ENCODE assay signal across 7 mouse cellular contexts in genomic region chr19:7217162-7217925, GRCm38 (mm10). TPM values are rescaled to one million over a fixed set of nuclear protein-coding genes. Genes with fewer than 3 reads are reported as not detected.
DNase-seq lines count a peak whose midpoint lies in the region; ATAC-seq lines count a peak whose summit lies in the region.

TSS of gene Cox8a (minus strand) at chr19:7217616.

- H3K4me3 ChIP-seq in embryonic facial prominence, embryonic 12.5 days, result peak within 1 kb of the TSS; percentile 80
- H3K4me3 ChIP-seq in limb, embryonic 11.5 days (ENCODE audit: low read depth, low read length), result peak within 1 kb of the TSS; percentile 87
- peak within 1 kb of the TSS; percentile 85 for H3K4me3 ChIP-seq in midbrain, embryonic 14.5 days (replicated peaks; ENCODE audit: low read depth, low read length)

- peak; percentile 97 for ATAC-seq in embryonic facial prominence, embryonic 12.5 days (ENCODE audit: insufficient number of reproducible peaks, insufficient read depth, low FRiP score, low TSS enrichment)
- peak; percentile 97 for ATAC-seq in limb, embryonic 11.5 days (ENCODE audit: insufficient number of reproducible peaks, low FRiP score, low TSS enrichment, low read depth)
- peak; percentile 97 for ATAC-seq in midbrain, embryonic 14.5 days (ENCODE audit: low FRiP score, low TSS enrichment)

- peaks cover 27% of the 10 kb centered on the region for H3K36me3 ChIP-seq in embryonic facial prominence, embryonic 12.5 days
- H3K36me3 ChIP-seq in limb, embryonic 11.5 days (ENCODE audit: control insufficient read depth, insufficient read depth, low read length), result peaks cover 9% of the 10 kb centered on the region
- peaks cover 18% of the 10 kb centered on the region for H3K36me3 ChIP-seq in midbrain, embryonic 14.5 days (ENCODE audit: control insufficient read depth, insufficient read depth, low read length)

- peak; percentile 95 for DNase-seq in adrenal gland, postnatal 25 days
- peak; percentile 100 for DNase-seq in heart, adult 11 months
- DNase-seq in kidney, adult 18-20 months, result peak; percentile 96
- DNase-seq in limb, embryonic 11.5 days (ENCODE audit: low spot score), result peak; percentile 97
- DNase-seq in midbrain, embryonic 14.5 days, result peak; percentile 97
- peak; percentile 86 to 91 for DNase-seq in spleen, adult 18-20 months

- peak within 1 kb of the TSS; percentile 70 for H3K9ac ChIP-seq in embryonic facial prominence, embryonic 12.5 days
- H3K9ac ChIP-seq in limb, embryonic 11.5 days (ENCODE audit: low read length), result peak within 1 kb of the TSS; percentile 67
- H3K9ac ChIP-seq in midbrain, embryonic 14.5 days (replicated peaks; ENCODE audit: low read length), result peak within 1 kb of the TSS; percentile 72

- H3K27me3 ChIP-seq in embryonic facial prominence, embryonic 12.5 days, result no peaks in the 10 kb centered on the region
- H3K27me3 ChIP-seq in limb, embryonic 11.5 days (ENCODE audit: control insufficient read depth, insufficient read depth, low read length), result no peaks in the 10 kb centered on the region
- no peaks in the 10 kb centered on the region for H3K27me3 ChIP-seq in midbrain, embryonic 14.5 days (ENCODE audit: control insufficient read depth, insufficient read depth, low read length)

- peak within 1 kb of the TSS; percentile 84 for H3K4me2 ChIP-seq in embryonic facial prominence, embryonic 12.5 days (replicated peaks)
- peak within 1 kb of the TSS; percentile 80 for H3K4me2 ChIP-seq in limb, embryonic 11.5 days (ENCODE audit: low read depth, severe bottlenecking)
- H3K4me2 ChIP-seq in midbrain, embryonic 14.5 days (ENCODE audit: low read length), result peak within 1 kb of the TSS; percentile 88

- 0 out of 2 replicates have a peak, but pooled peaks cover 3% of the 10 kb centered on the region for H3K9me3 ChIP-seq in embryonic facial prominence, embryonic 12.5 days
- H3K9me3 ChIP-seq in limb, embryonic 11.5 days (ENCODE audit: control insufficient read depth, low read length), result no peaks in the 10 kb centered on the region
- H3K9me3 ChIP-seq in midbrain, embryonic 14.5 days (ENCODE audit: control insufficient read depth, low read length), result no peaks in the 10 kb centered on the region

- H3K4me1 ChIP-seq in embryonic facial prominence, embryonic 12.5 days, result peaks cover 25% of the 10 kb centered on the region
- peaks cover 11% of the 10 kb centered on the region for H3K4me1 ChIP-seq in limb, embryonic 11.5 days (ENCODE audit: control insufficient read depth, insufficient read depth, low read length)
- peaks cover 8% of the 10 kb centered on the region for H3K4me1 ChIP-seq in midbrain, embryonic 14.5 days (ENCODE audit: control insufficient read depth, insufficient read depth, low read length)

- WGBS in embryonic facial prominence, embryonic 12.5 days, result under 1% methylated on average over 50 of the region's 50 CpGs
- WGBS in limb, embryonic 11.5 days, result under 1% methylated on average over 50 of the region's 50 CpGs
- WGBS in midbrain, embryonic 14.5 days, result under 1% methylated on average over 50 of the region's 50 CpGs

- H3K27ac ChIP-seq in embryonic facial prominence, embryonic 12.5 days, result peak within 1 kb of the TSS; percentile 78
- H3K27ac ChIP-seq in limb, embryonic 11.5 days (replicated peaks; ENCODE audit: low read depth, low read length), result peak within 1 kb of the TSS; percentile 53; the same call in 1 of the 2 replicates
- H3K27ac ChIP-seq in midbrain, embryonic 14.5 days (replicated peaks; ENCODE audit: low read depth, low read length), result peak within 1 kb of the TSS; percentile 86

RNA-seq across cellular contexts. Expression of gene Cox8a, which starts in this region (rescaled TPM):
- total RNA-seq in adrenal gland, postnatal 25 days (2021), result 781 and 926 TPM in 2 replicates
- 824 and 858 TPM in 2 replicates for polyA plus RNA-seq in embryonic facial prominence, embryonic 12.5 days (2016; fragmentation: Nextera tagmentation; extraction: Ambion mirVana)
- polyA plus RNA-seq in limb, embryonic 11.5 days (2014; fragmentation: Nextera tagmentation; extraction: Ambion mirVana), result 807 and 830 TPM in 2 replicates
- 921 and 1,195 TPM in 2 replicates for polyA plus RNA-seq in midbrain, embryonic 14.5 days (2014; fragmentation: Nextera tagmentation; extraction: Ambion mirVana)

Comparison
In these comparisons a context has a peak if more than half of its experiments do, and no peak if none do; other contexts are left out.
1. Peak in every context shown above with its lines: DNase-seq, ATAC-seq, H3K4me3 ChIP-seq and H3K27ac ChIP-seq.